Mouse (Mus musculus) heart, adult 2 months (tissue): Measurements from ENCODE around the gene Rgs3. TPM values are rescaled to one million over a fixed set of nuclear protein-coding genes. Genes with fewer than 3 reads are reported as not detected.

Experiments used
- DNase-seq, 2 experiments: peaks; one replicate each; pipeline ENCODE4 v3.0.0; 2021
- H3K27ac ChIP-seq: fragments of 200-600 bp; 2 replicates; pipeline ENCODE4 v1.8.1; 2022
- H3K27me3 ChIP-seq: fragments of 200-500 bp; 2 replicates; pipeline ENCODE4 v1.6.1; 2012; ENCODE audit warnings: mild to moderate bottlenecking, low read length, inconsistent platforms, mixed read lengths; ENCODE audit not compliant: control insufficient read depth, insufficient read depth
- H3K36me3 ChIP-seq: fragments of 200-500 bp; 2 replicates; pipeline ENCODE4 v1.6.1; 2012; ENCODE audit warnings: low read length, inconsistent platforms; ENCODE audit not compliant: control insufficient read depth, insufficient read depth
- H3K4me1 ChIP-seq: fragments of 200-500 bp; 2 replicates; pipeline ENCODE4 v1.6.1; 2011; ENCODE audit warnings: low read length; ENCODE audit not compliant: control insufficient read depth, insufficient read depth
- H3K4me3 ChIP-seq: fragments of 200-600 bp; 2 replicates; pipeline ENCODE4 v1.8.1; 2022
- H3K79me2 ChIP-seq: fragments of 200-500 bp; replicated peaks from 2 replicates; pipeline ENCODE4 v1.6.1; 2012; ENCODE audit warnings: mild to moderate bottlenecking, inconsistent platforms, low read length, moderate library complexity, mixed read lengths; ENCODE audit not compliant: control insufficient read depth, insufficient read depth
- H3K9ac ChIP-seq: fragments of 200-500 bp; 2 replicates; pipeline ENCODE4 v1.6.1; 2012; ENCODE audit warnings: low read depth, mild to moderate bottlenecking, control low read depth, inconsistent platforms, low read length, mixed read lengths
- CTCF ChIP-seq: fragments of 200-600 bp; IDR thresholded peaks from 2 replicates; pipeline ENCODE4 v1.8.1; 2022; ENCODE audit warnings: antibody characterized with exemption, mild to moderate bottlenecking, moderate library complexity
- EP300 ChIP-seq: fragments of 200-500 bp; IDR thresholded peaks from 2 replicates; pipeline ENCODE4 v1.6.1; 2011; ENCODE audit warnings: low read depth, low read length, control low read depth; ENCODE audit not compliant: insufficient read depth
- POLR2A ChIP-seq: fragments of 200-500 bp; IDR thresholded peaks from 2 replicates; pipeline ENCODE4 v1.6.1; 2011; ENCODE audit warnings: mild to moderate bottlenecking, low read depth, low read length, control low read depth; ENCODE audit not compliant: insufficient read depth
- WGBS: fragments of 180-500 bp; shearing (Covaris S2); methylation state at CpG from one replicate; pipeline ENCODE4 v1.1.7; 2018; 5-methylcytosine and 5-hydroxymethylcytosine counted together
- intact Hi-C: fragments of 180-260 bp; cut with DNase I; formaldehyde crosslinking; loops from one replicate; pipeline ENCODE4 v1.15.1; 2025
- polyA plus RNA-seq: library from polyadenylated mRNA; depleted of rRNA; stranded (reverse); fragments of >200 nt; gene quantifications from 2 replicates; pipeline ENCODE4 v1.2.3, GENCODE M21; 2012
- total RNA-seq, 2 experiments: library from RNA; stranded (reverse); gene quantifications; 2 replicates each; pipeline ENCODE4 v1.2.3; 2021

The Rgs3 gene
- total and polyA plus RNA-seq, 3 experiments: 23.5 to 48.1 (median 33.7) TPM

- WGBS: 52% methylated on average over 7 of the region's 7 CpGs
Observed at GRCm38 (mm10) chr4:62606905-62607304, 47.3 kb downstream of the Rgs3 start.

GRCm38 (mm10) chr4:62607345-62607744 lies 47.7 kb downstream of the Rgs3 start:
- TF ChIP-seq EP300 (no peak), CTCF (peak; percentile 63)
- Histone ChIP-seq H3K27me3 (no peaks in the 10 kb centered on the region), H3K4me3 (no peak overlapping the region), H3K9ac (no peak overlapping the region), H3K36me3 (no peaks in the 10 kb centered on the region), H3K27ac (peak overlapping the region; percentile 24), H3K79me2 (no peaks in the 10 kb centered on the region), H3K4me1 (peaks cover 23% of the 10 kb centered on the region)
- intact Hi-C loops: loop anchor here (2.0 to 5.0 kb wide), 3 partner anchors 43 to 155 kb away; no protein-coding TSS in a partner anchor
- DNase-seq: no peak
- 19% methylated on average over 9 of the region's 9 CpGs for WGBS

More at GRCm38 (mm10) chr4:62606905-62607304, 47.3 kb downstream of the Rgs3 start:
- Histone ChIP-seq H3K4me1 (peaks cover 23% of the 10 kb centered on the region), H3K9ac (no peak overlapping the region), H3K36me3 (no peaks in the 10 kb centered on the region), H3K79me2 (no peaks in the 10 kb centered on the region), H3K27ac (peak overlapping the region; percentile 24; the same call in 1 of the 2 replicates), H3K27me3 (no peaks in the 10 kb centered on the region), H3K4me3 (no peak overlapping the region)
- intact Hi-C loops: loop anchor here (2.0 to 5.0 kb wide), 3 partner anchors 42 to 155 kb away; no protein-coding TSS in a partner anchor
- DNase-seq: no peak
- TF ChIP-seq EP300 (no peak), CTCF (no peak), POLR2A (no peak)

- WGBS: 89% methylated on average over 6 of the region's 6 CpGs
- Histone ChIP-seq H3K9ac (no peak overlapping the region), H3K79me2 (no peaks in the 10 kb centered on the region), H3K4me1 (peaks cover 22% of the 10 kb centered on the region), H3K36me3 (no peaks in the 10 kb centered on the region), H3K27me3 (no peaks in the 10 kb centered on the region), H3K4me3 (no peak overlapping the region), H3K27ac (no peak overlapping the region; the same call in 1 of the 2 replicates)
- intact Hi-C loops: loop anchor here (2.0 to 5.0 kb wide), 3 partner anchors 43 to 154 kb away; no protein-coding TSS in a partner anchor
- DNase-seq: no peak
- TF ChIP-seq CTCF (no peak), EP300 (no peak), POLR2A (no peak)
Observed at GRCm38 (mm10) chr4:62607805-62608204, 48.2 kb downstream of the Rgs3 start.

- H3K4me3 ChIP-seq: no peak overlapping the region
- no peak for DNase-seq
- no peaks in the 10 kb centered on the region for H3K36me3 ChIP-seq
- no peak overlapping the region for H3K27ac ChIP-seq
- 93% methylated on average over 4 of the region's 4 CpGs for WGBS
- TF ChIP-seq CTCF: no peak
- TF ChIP-seq POLR2A: no peak
- no peak for TF ChIP-seq EP300
- H3K9ac ChIP-seq: no peak overlapping the region
- no peaks in the 10 kb centered on the region for H3K27me3 ChIP-seq
- no peaks in the 10 kb centered on the region for H3K79me2 ChIP-seq
- intact Hi-C loops: loop anchor here (5.0 kb wide), 2 partner anchors 83 to 153 kb away; no protein-coding TSS in a partner anchor
- peaks cover 20% of the 10 kb centered on the region for H3K4me1 ChIP-seq
Observed at GRCm38 (mm10) chr4:62609333-62609732, 49.7 kb downstream of the Rgs3 start.

- H3K27me3 ChIP-seq: no peaks in the 10 kb centered on the region
- peaks cover 24% of the 10 kb centered on the region for H3K4me1 ChIP-seq
- no peak for TF ChIP-seq CTCF
- no peak for TF ChIP-seq POLR2A
- TF ChIP-seq EP300: no peak
- no peak overlapping the region for H3K9ac ChIP-seq
- peak in 1 of 2 experiments; percentile 49 for DNase-seq
- peak overlapping the region; percentile 20 for H3K27ac ChIP-seq
- H3K36me3 ChIP-seq: no peaks in the 10 kb centered on the region
- 67% methylated on average over 16 of the region's 16 CpGs for WGBS
- intact Hi-C loops: no loop called here
- H3K4me3 ChIP-seq: no peak overlapping the region
- no peaks in the 10 kb centered on the region for H3K79me2 ChIP-seq
Observed at GRCm38 (mm10) chr4:62610142-62610675, 50.6 kb downstream of the Rgs3 start.

- no peaks in the 10 kb centered on the region for H3K36me3 ChIP-seq
- no peaks in the 10 kb centered on the region for H3K27me3 ChIP-seq
- WGBS: 57% methylated on average over 22 of the region's 22 CpGs
- peak overlapping the region; percentile 51 for H3K27ac ChIP-seq
- intact Hi-C loops: no loop called here
- TF ChIP-seq POLR2A (no peak), EP300 (no peak), CTCF (no peak)
- no peaks in the 10 kb centered on the region for H3K79me2 ChIP-seq
- H3K4me3 ChIP-seq: no peak overlapping the region
- peak in 1 of 2 experiments; percentile 41 for DNase-seq
- peaks cover 17% of the 10 kb centered on the region for H3K4me1 ChIP-seq
- no peak overlapping the region for H3K9ac ChIP-seq
Observed at GRCm38 (mm10) chr4:62612601-62613501, 53.2 kb downstream of the Rgs3 start.
